Comparison of ENCODE assay signal across 8 mouse cellular contexts in genomic region chr16:13159927-13160644, GRCm38 (mm10). TPM values are rescaled to one million over a fixed set of nuclear protein-coding genes. Genes with fewer than 3 reads are reported as not detected.
A peak's percentile ranks its signal among the peaks of the same experiment; 100 is the strongest.
DNase-seq lines count a peak whose midpoint lies in the region; ATAC-seq and TF ChIP-seq lines count a peak whose summit lies in the region.

No protein-coding gene starts in this region.

- H3K36me3 ChIP-seq in forebrain, embryonic 12.5 days (replicated peaks) = no peaks in the 10 kb centered on the region
- no peaks in the 10 kb centered on the region for H3K36me3 ChIP-seq in heart, postnatal 0 days (replicated peaks; ENCODE audit: control insufficient read depth, insufficient read depth, low read length)
- no peaks in the 10 kb centered on the region for H3K36me3 ChIP-seq in liver, embryonic 16.5 days (ENCODE audit: control insufficient read depth, insufficient read depth)
- no peaks in the 10 kb centered on the region for H3K36me3 ChIP-seq in neural tube, embryonic 13.5 days
- no peaks in the 10 kb centered on the region for H3K36me3 ChIP-seq in testis, adult 2 months (ENCODE audit: control insufficient read depth, insufficient read depth, low read length)

- H3K4me2 ChIP-seq in forebrain, embryonic 12.5 days = peak overlapping the region; percentile 54
- H3K4me2 ChIP-seq in heart, postnatal 0 days (ENCODE audit: low read depth, low read length) = peak overlapping the region; percentile 60
- peak overlapping the region; percentile 53 for H3K4me2 ChIP-seq in liver, embryonic 16.5 days (ENCODE audit: low read depth, low read length)
- H3K4me2 ChIP-seq in neural tube, embryonic 13.5 days = peak overlapping the region; percentile 58

- peak; percentile 79 for TF ChIP-seq EP300 in heart, postnatal 0 days (IDR thresholded peaks at IDR 0.05; ENCODE audit: low read depth)

- peak; percentile 99 for TF ChIP-seq CTCF in heart, postnatal 0 days (IDR thresholded peaks at IDR 0.05; ENCODE audit: low read depth)
- TF ChIP-seq CTCF in testis, adult 2 months (IDR thresholded peaks at IDR 0.05; ENCODE audit: control insufficient read depth, insufficient read depth, insufficient replicate concordance, low read depth, low read length) = peak; percentile 97

- 6% methylated on average over 29 of the region's 29 CpGs for WGBS in forebrain, embryonic 12.5 days
- 3% methylated on average over 29 of the region's 29 CpGs for WGBS in heart, postnatal 0 days
- WGBS in liver, embryonic 16.5 days (ENCODE audit: insufficient replicate concordance) = 3% methylated on average over 29 of the region's 29 CpGs
- 7% methylated on average over 29 of the region's 29 CpGs for WGBS in neural tube, embryonic 13.5 days

- 0 out of 2 replicates have a peak, but pooled peaks cover 4% of the 10 kb centered on the region for H3K27me3 ChIP-seq in forebrain, embryonic 12.5 days
- H3K27me3 ChIP-seq in heart, postnatal 0 days (ENCODE audit: control insufficient read depth, insufficient read depth, low read length) = no peaks in the 10 kb centered on the region
- no peaks in the 10 kb centered on the region; the same call in 1 of the 2 replicates for H3K27me3 ChIP-seq in liver, embryonic 16.5 days (ENCODE audit: control insufficient read depth, insufficient read depth, low read depth, low read length)
- H3K27me3 ChIP-seq in neural tube, embryonic 13.5 days = no peaks in the 10 kb centered on the region
- H3K27me3 ChIP-seq in testis, adult 2 months (ENCODE audit: control insufficient read depth, insufficient read depth, low read length) = no peaks in the 10 kb centered on the region

- H3K4me3 ChIP-seq in forebrain, embryonic 12.5 days (replicated peaks) = peak overlapping the region; percentile 30
- H3K4me3 ChIP-seq in heart, postnatal 0 days (ENCODE audit: low read depth, low read length) = peak overlapping the region; percentile 33
- peak overlapping the region; percentile 39 for H3K4me3 ChIP-seq in liver, embryonic 16.5 days (ENCODE audit: low read depth, low read length)
- H3K4me3 ChIP-seq in neural tube, embryonic 13.5 days = peak overlapping the region; percentile 32
- peak overlapping the region; percentile 79 for H3K4me3 ChIP-seq in testis, adult 2 months (ENCODE audit: control insufficient read depth, low read depth, low read length)

- H3K4me1 ChIP-seq in forebrain, embryonic 12.5 days = peaks cover 9% of the 10 kb centered on the region; the same call in 1 of the 2 replicates
- H3K4me1 ChIP-seq in heart, postnatal 0 days (ENCODE audit: control insufficient read depth, insufficient read depth) = 0 out of 2 replicates have a peak, but pooled peaks cover 5% of the 10 kb centered on the region
- H3K4me1 ChIP-seq in liver, embryonic 16.5 days (ENCODE audit: control insufficient read depth, low read depth, low read length) = no peaks in the 10 kb centered on the region
- H3K4me1 ChIP-seq in neural tube, embryonic 13.5 days (replicated peaks) = peaks cover 7% of the 10 kb centered on the region
- peaks cover 5% of the 10 kb centered on the region for H3K4me1 ChIP-seq in testis, adult 2 months (ENCODE audit: control insufficient read depth, insufficient read depth, low read length)

- no peaks in the 10 kb centered on the region for H3K9me3 ChIP-seq in forebrain, embryonic 12.5 days
- H3K9me3 ChIP-seq in heart, postnatal 0 days (replicated peaks; ENCODE audit: control insufficient read depth, low read length) = no peaks in the 10 kb centered on the region
- H3K9me3 ChIP-seq in liver, embryonic 16.5 days (replicated peaks; ENCODE audit: control insufficient read depth, low read length) = no peaks in the 10 kb centered on the region
- H3K9me3 ChIP-seq in neural tube, embryonic 13.5 days = no peaks in the 10 kb centered on the region

- DNase-seq in CD8-positive naive resting alpha-beta T cell, adult 2 months (ENCODE audit: low read depth in 2 of 2, low spot score in 2 of 2) = peak; percentile 85 to 92
- DNase-seq in c-Kit-positive CD71-positive TER-119-negative erythroid progenitor cells, embryonic 14.5 days (ENCODE audit: low read depth) = peak; percentile 66
- peak; percentile 98 for DNase-seq in heart, postnatal 0 days (ENCODE audit: low spot score)
- peak; percentile 95 to 96 for DNase-seq in kidney, postnatal 4 days

- no peak for TF ChIP-seq POLR2A in testis, adult 2 months (IDR thresholded peaks at IDR 0.05; ENCODE audit: control insufficient read depth, low read depth, low read length)

- H3K27ac ChIP-seq in forebrain, embryonic 12.5 days = no peak overlapping the region
- peak overlapping the region; percentile 40; the same call in 1 of the 2 replicates for H3K27ac ChIP-seq in heart, postnatal 0 days (ENCODE audit: low read depth)
- H3K27ac ChIP-seq in liver, embryonic 16.5 days (ENCODE audit: low read length) = no peak overlapping the region
- no peak overlapping the region for H3K27ac ChIP-seq in neural tube, embryonic 13.5 days (replicated peaks)
- no peak overlapping the region; the same call in 1 of the 2 replicates for H3K27ac ChIP-seq in testis, adult 2 months (ENCODE audit: control insufficient read depth, insufficient read depth, low read depth, low read length)

- no peak overlapping the region for H3K9ac ChIP-seq in forebrain, embryonic 12.5 days
- no peak overlapping the region for H3K9ac ChIP-seq in heart, postnatal 0 days (replicated peaks; ENCODE audit: low read depth, low read length)
- H3K9ac ChIP-seq in liver, embryonic 16.5 days (ENCODE audit: low read depth, low read length) = no peak overlapping the region
- peak overlapping the region; percentile 55 for H3K9ac ChIP-seq in neural tube, embryonic 13.5 days

- ATAC-seq in forebrain, embryonic 12.5 days (ENCODE audit: low FRiP score) = peak; percentile 97
- peak; percentile 99 for ATAC-seq in heart, postnatal 0 days (ENCODE audit: insufficient read depth, low read depth)
- peak; percentile 90 for ATAC-seq in liver, embryonic 16.5 days (ENCODE audit: low read depth)
- ATAC-seq in neural tube, embryonic 13.5 days (ENCODE audit: low read depth) = peak; percentile 98

RNA-seq across cellular contexts. Expression of gene Ercc4, which starts 50.6 kb away (rescaled TPM):
- polyA plus RNA-seq in forebrain, embryonic 12.5 days (2016; fragmentation: Nextera tagmentation; extraction: Ambion mirVana) = 15.0 and 17.5 TPM in 2 replicates
- 10.7 TPM in 2 replicates for total RNA-seq in heart, postnatal 0 days (2014; rRNA removed; ENCODE audit: low replicate concordance)
- 5.4 and 5.9 TPM in 2 replicates for polyA plus RNA-seq in heart, postnatal 0 days (2015; fragmentation: Nextera tagmentation; extraction: Ambion mirVana)
- polyA plus RNA-seq in liver, embryonic 16.5 days (2015; fragmentation: Nextera tagmentation; extraction: Ambion mirVana) = 3.7 and 4.2 TPM in 2 replicates
- polyA plus RNA-seq in neural tube, embryonic 13.5 days (2015; fragmentation: Nextera tagmentation; extraction: Ambion mirVana) = 13.6 and 15.1 TPM in 2 replicates
- 30.7 and 33.8 TPM in 2 replicates for polyA plus RNA-seq in testis, adult 2 months (2012; rRNA removed)
